Mouse (Mus musculus) urinary bladder, adult 2 months (tissue): ENCODE measurements around the gene Eef2. TPM values are rescaled to one million over a fixed set of nuclear protein-coding genes. Genes with fewer than 3 reads are reported as not detected.
A peak's percentile ranks its signal among the peaks of the same experiment; 100 is the strongest.
"Not testable (repeated sequence)": the region's sequence is repeated elsewhere in the genome, so short reads cannot be mapped to it uniquely, and the experiment has no call there.

ENCODE experiments used
- DNase-seq: peaks from one replicate; pipeline ENCODE4 v3.0.0; 2022; ENCODE audit warnings: low spot score
- polyA plus RNA-seq: library from polyadenylated mRNA; depleted of rRNA; stranded (reverse); fragments of >200 nt; gene quantifications from 2 replicates; pipeline ENCODE4 v1.2.3, GENCODE M21; 2012

Gene Eef2
- polyA plus RNA-seq, 1 experiment, result 1,109 TPM

DNA sequence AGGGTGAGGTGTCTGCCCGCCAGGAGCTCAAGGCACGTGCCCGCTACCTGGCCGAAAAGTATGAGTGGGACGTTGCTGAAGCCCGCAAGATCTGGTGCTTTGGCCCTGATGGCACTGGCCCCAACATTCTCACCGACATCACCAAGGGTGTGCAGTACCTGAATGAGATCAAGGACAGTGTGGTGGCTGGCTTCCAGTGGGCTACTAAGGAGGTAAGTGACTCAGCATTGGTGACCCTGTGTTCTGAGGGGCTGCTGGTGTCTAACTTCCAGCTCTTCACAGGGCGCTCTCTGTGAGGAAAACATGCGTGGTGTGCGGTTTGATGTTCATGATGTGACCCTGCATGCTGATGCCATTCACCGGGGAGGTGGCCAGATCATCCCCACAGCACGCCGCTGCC is 4.5 kb downstream of the Eef2 start:
- DNase-seq, result no peak

DNA sequence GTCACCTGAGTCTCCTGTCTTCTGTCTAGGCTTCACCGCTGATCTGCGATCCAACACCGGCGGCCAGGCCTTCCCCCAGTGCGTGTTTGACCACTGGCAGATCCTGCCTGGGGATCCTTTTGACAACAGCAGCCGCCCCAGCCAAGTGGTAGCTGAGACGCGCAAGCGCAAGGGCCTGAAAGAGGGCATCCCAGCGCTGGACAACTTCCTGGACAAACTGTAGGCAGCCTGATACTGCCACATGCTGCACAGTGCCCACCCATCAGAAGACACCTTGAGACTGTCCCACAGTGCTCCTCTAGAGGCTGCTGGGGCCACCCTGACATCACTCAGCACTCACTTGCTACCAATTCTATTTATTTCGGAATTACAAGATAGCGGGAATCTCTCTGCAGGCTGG is 5.4 kb downstream of the Eef2 start:
- DNase-seq, result not testable (repeated sequence)

DNA sequence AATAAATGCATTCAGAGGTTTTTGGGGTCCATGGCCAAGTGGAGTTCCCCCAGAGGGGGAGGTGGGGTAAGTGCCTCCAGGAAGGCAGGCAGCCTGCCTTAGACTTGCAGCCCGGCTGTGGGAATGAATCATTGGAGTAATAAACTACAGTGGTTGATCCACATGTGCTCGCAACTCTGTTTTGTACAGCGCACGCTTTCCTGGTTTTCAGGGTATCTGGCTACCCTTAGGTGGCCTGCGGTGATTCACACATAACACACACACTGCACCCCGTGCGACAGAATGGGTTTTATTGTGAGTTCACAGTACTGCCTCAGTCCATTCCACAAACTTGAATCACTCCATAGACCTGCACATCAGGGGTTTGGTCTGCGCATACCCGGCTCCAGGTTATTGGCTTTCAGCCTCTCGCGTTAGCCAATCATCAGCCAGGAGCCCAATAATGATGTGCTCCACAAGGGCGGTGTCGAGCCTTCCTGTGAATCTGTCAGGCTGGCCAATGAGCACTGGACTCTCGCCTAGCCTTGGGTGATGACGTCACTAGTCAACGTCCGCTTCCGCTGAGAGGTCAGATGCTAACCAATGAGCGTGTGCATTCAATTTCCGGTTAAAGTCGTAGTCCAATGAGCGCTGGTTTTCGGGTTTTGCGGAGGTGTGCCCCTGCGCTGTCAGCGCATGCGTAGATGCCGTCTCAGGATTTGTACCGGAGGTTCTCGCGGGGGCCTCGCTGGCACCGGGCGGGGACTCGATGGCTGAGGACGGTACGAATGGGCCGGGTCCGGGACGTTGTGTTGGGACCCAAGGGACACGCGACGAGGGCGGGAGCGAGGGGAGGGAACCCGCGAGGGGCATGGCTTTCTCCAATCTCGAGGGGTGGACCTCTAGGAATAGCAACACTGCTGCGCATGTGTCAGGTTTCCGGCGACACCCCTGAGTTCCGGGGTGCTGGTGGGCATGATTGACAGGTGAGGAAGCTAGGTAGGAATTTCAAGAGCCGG is 6.2 kb downstream of the Eef2 start, which contains the start of gene Dapk3:
Gene Dapk3, plus strand, starts transcription at position 670 of the 998 bp plus-strand sequence.
- peak; percentile 94 for DNase-seq

DNA sequence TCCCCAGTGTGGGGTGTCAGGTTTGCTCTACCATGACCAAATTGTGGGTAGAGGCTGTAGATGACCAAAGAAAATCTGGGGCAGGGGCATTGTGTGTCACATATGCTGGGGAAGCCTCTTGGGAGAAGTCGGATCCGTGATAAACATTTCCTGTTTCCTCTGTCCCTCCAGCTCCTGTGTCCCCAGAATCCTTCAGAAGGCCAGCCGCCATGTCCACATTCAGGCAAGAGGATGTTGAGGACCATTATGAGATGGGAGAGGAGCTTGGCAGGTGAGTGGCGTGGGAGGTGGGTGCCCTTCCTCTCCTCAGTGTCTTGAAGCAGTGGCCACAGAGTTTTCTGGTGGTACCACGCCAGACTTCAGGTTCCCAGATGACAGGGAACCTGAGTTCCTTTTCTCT is 7.4 kb downstream of the Eef2 start, which contains the start of gene 4930442H23Rik:
Gene 4930442H23Rik, minus strand, starts transcription at position 45 of the 400 bp plus-strand sequence.
- no peak for DNase-seq

DNA sequence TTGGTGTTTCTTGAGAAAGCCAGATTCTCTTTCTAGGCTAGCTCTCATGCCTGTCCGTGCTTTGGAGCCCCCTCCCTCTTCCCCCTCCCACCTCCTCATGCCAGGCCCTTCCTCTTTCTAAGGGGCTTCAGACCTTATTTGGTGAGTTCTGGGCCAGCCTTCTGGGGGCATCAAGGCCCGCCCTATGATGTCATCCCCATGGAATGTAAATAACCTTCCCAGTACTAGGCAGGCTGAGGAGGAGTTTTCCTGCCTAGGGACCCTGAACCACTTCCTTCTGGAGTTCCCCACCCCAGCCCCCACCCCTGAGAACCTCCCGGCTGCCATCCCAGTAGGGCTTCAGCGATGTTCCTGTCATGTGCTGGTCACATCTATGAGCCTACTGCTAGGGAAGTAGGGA is 8.3 kb downstream of the Eef2 start:
- no peak for DNase-seq

DNA sequence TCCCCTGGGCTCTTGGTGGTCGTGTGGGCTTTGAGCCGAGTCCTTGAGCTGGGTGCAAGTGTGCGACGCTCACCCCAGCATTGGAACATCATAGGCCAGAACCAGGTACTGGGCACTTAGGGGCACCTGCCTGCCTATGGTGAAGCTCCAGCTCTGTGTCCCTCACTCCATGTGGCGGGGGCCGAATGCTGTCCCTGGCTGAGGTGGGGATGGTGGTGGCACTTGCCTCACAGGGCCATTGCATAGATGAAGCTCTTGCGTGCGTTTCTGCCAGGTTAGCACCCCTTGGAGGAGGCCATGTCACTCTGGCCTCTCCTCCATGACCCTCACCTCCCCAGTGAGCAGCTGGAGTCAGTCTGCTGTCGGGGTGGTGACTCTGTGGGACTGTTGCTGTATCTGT is 10.7 kb downstream of the Eef2 start:
- DNase-seq, result no peak

DNA sequence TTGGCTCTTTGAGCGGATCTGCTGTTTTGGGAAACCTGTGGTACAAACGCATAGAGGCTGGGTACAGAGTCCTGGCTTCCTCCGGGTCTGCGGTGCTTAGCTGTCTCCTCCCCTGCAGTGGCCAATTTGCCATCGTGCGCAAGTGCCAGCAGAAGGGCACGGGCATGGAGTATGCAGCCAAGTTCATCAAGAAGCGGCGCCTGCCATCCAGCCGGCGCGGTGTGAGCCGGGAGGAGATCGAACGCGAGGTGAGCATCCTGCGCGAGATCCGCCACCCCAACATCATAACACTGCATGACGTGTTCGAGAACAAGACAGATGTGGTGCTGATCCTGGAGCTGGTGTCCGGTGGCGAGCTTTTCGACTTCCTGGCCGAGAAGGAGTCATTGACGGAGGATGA is 13.4 kb downstream of the Eef2 start:
- no peak for DNase-seq

DNA sequence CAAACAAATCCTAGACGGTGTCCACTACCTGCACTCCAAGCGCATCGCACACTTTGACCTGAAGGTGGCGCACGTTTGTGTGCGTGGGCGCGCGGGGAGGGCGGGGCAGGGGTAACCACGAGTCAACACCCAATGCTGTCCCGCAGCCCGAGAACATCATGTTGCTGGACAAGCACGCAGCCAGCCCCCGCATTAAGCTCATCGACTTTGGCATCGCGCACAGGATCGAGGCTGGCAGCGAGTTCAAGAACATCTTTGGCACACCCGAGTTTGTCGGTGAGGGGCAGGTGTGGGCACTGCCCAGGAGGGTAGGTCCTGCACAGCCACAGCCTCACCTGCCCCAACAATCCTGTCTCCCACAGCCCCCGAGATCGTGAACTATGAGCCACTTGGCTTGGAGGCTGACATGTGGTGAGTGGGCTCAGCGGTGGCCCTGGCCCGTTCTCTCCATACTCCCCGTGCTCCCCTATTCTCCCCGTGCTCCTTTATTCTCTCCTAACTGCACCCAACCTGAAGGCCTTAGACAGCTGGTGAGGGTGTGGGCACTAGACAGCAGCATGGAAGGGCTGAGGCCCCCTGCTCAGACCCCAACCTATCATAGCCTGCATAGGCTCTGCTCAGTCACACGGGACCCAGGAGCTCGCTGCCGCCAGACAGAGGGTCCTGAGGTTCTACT is 13.9 kb downstream of the Eef2 start:
- DNase-seq, result no peak

DNA sequence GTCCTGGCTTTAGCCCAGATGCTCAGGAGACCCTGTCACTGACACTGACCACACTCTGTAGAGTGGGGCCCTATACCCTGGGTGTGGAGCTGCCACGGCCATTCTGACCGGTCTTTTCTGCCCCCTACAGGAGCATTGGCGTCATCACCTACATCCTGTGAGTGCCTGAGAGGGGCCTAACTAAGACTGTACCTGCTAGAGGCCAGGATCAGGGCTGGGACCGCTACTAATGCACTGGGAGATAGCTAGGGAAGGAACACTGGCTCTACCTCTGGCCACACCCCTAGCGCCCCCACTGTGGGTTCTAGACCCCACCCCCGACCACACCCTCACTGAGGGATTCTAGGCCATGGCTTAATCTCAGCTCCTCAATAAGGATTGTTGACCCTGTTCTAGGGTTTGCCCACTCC is 14.5 kb downstream of the Eef2 start:
- DNase-seq, result no peak

DNA sequence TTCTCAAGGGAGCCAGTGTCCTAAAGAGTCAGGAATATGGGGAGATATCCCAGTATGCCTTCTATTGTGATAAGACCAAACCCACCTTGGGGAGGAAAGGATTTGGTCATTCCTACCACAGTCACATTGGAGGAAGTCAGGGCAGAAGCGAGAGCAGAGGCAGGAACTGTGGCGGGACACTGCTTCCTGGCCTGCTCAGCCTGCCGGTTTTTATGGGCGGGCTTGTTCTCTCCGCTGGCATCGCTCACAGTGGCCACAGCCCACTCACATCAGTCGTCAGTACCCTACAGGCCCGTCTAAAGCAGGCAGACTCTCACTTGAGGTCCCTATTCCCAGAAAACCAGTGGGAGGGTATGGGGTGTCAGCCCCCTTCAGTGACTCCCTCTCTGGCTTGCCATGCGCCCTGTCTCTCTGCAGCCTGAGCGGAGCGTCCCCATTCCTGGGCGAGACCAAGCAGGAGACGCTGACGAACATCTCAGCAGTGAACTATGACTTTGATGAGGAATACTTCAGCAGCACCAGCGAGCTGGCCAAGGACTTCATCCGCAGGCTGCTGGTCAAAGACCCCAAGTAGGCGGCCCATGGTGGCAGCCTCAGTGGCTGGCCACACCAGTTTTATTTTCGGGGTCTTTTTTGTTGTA is 15.0 kb downstream of the Eef2 start:
- no peak for DNase-seq

DNA sequence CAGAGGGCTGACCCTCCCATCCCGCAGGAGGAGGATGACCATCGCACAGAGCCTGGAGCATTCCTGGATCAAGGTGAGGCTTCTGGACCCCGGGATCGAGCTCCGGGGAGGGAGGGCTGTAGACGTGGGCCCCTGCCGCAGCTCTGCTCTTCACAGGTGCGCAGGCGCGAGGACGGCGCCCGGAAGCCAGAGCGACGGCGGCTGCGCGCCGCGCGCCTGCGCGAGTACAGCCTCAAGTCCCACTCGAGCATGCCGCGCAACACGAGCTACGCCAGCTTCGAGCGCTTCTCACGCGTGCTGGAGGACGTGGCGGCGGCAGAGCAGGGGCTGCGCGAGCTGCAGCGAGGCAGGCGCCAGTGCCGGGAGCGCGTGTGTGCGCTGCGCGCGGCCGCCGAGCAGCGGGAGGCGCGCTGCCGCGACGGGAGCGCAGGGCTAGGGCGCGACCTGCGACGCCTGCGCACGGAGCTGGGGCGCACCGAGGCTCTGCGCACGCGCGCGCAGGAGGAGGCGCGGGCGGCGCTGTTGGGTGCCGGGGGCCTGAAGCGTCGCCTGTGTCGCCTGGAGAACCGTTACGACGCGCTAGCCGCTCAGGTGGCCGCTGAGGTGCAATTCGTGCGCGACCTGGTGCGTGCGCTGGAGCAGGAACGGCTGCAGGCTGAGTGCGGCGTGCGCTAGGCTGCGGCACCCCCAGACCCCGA is 16.0 kb downstream of the Eef2 start:
- peak; percentile 86 for DNase-seq

DNA sequence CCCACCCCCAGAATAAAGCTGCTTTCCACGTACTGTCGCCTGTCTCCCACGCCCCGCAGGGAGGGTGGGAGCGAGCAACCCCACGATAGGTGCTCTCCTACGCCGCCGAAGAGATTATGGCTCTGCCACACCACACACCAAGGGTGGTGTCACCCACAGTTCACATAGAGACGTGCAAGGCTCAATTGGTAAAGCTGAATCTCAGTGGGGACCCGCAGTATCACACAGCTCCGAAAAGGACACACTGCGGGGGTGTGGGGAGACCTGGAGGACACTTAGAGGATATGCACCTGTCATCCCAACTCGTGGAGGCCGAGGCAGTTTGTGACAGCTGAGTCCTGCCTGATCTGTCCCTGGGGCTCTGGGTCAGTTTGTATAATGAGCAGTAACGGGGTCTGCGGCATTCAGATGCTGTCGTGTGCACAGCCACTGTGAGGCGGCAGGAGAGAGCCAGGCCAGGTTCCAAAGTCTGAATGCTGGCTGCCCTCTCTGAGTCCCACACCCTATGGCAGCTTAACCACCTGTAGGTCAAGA is 16.6 kb downstream of the Eef2 start:
- DNase-seq, result no peak

DNA sequence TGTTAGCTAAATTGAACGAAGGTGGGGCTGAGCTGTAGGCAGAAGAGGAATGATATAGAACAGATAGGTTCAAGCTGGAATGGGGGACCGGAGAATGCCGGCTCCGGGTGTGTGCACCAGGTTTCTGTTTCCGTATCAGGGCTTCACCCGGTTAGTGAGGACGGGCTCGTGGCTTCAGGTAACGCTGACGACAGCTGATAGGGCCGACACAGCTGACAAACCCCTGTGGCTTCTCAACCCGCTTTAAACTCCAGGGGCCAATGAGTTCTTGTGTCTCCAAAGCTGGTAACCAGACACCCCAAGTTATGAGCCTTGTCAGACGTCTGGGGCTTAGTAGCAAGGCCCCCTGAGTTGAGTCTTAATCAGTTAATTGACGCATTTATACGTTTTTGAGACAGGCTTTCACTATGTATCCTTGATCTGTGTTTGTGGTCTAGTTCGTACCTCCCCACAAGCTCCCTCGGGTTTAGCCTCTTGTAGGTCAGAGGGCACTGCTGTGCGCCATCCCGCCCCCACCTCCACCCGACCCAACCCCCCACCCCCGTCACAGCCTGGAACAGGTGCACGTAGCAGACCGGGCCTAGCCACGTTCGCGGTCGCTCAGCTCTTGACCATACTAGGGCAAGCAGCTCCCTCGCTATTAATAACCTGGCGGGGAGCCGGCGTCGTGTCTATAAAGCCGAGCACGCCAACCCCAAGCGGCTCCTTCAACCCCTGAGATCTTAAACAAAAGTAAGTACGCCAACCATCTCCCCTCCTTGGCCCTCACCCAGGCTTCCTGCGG is 17.8 kb downstream of the Eef2 start:
- no peak for DNase-seq

DNA sequence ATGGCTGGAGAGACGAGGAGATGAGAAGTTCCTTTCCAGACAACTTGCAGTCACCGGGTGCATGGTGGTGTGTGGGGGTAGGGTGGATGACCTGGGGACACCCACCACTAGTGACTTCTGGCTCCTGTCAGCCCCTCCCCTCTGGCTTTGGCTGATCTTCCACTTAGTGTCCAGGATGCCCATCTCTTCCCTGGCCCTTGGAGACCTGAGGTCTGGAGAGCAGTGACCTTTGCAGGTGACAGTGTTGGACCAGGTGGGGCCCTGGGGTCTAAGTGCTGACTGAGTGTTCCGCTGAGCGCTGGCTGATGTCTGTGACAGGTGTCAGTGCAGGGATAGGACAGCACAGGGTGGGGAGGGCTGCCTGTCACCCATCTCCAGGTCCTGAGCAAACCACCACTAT is 18.9 kb downstream of the Eef2 start:
- no peak for DNase-seq

DNA sequence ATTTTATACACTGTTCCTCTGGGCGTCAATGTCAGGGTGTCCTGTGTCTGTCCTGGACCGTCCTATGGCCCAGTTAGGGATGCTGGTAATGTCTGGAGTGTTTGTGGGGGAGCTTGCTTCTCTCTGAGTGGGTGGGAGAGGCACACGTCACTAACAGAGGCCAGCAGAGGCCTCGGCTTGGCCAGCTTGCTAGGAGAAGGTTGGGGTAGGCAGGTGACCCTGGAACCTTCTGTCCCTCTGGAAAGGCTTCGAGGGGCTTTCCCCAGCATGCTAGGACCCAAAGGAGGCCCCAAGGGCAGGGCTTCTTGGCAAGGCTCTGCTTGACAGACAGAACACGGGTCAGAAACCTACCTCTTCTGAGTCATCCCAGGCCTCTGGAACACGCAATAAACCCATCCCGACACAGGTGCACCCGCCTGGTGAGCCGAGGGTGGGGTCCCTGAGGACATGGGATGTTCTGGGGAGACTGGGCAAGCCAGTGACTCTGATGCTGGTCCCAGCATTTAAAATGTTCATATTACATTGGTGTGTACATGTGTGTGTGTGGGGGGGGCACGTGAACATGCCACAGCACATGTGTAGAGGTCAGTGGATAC is 20.1 kb downstream of the Eef2 start:
- DNase-seq, result no peak

DNA sequence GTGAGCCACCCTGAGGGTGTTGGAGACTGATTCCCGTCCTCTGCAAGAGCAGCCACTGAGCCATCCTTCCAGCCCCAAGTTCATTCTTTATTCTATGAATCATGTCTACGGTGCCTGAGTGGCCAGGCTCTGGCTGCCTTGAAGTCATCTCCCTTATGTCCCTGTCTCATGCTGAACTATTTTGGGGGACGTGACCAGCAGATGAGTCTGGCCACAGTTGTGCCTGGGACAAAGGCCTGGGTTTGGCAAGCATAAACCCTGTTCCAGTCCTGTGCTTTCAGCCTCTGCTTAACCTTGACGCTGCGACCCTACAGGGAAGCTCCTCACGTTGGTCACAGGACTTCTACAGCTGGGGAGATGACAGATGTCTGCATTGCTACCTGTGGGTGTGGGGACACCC is 20.9 kb downstream of the Eef2 start:
- no peak for DNase-seq

DNA sequence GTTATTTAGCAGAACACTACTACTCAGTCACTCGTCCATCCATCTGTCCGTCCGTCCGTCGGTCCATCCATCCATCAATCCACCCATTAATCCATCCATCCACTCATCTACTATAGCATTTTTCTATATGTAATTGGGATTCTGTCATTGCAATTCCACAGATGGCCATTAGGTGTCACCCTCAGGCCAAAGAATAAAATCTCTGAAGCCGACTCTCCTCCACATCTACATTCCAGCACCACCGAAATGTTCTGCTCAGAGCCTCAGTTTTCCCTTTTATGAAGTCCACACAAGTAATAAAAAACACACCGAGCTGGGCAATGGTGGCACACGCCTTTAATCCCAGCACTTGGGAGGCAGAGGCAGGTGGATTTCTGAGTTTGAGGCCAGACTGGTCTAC is 21.8 kb downstream of the Eef2 start:
- DNase-seq, result no peak

DNA sequence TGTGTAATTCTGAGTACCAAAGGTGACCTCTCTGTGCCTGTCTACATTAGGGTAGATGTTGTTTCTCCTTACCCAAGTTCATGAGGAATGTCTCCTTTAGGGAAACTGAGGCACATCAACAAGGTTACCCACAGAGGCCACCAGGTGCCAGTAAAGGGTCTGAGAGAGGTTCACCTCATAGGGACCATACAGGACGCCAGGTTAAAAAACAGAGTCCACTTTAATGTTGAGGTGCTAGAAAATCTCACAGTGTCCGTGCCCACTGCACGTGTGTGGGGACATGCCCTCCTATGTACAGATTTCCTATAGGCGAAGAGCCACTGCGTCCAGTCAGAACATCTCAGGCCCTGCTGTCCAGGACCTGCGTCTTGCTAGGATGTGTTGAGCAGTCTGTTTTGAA is 22.6 kb downstream of the Eef2 start:
- DNase-seq, result no peak

DNA sequence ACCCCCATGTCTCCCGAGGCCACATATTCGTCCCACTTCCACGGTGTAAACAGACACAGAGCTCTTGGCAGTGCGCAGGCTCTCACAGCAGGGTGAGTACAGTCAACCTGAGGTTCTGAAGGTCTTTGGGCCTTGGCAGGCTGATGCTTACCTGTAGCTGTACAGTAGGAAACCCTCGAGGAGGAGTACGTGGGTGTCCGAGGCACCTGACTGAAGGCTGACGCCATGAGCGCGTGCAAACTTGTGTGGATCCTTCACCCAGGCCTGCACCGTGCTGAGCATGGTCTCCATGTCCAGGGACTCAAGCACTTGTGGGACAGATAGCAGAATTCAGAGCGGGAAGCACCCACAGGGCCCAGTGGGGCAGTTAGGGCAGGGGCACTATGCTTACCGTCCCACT is 23.7 kb downstream of the Eef2 start:
- DNase-seq, result no peak

DNA sequence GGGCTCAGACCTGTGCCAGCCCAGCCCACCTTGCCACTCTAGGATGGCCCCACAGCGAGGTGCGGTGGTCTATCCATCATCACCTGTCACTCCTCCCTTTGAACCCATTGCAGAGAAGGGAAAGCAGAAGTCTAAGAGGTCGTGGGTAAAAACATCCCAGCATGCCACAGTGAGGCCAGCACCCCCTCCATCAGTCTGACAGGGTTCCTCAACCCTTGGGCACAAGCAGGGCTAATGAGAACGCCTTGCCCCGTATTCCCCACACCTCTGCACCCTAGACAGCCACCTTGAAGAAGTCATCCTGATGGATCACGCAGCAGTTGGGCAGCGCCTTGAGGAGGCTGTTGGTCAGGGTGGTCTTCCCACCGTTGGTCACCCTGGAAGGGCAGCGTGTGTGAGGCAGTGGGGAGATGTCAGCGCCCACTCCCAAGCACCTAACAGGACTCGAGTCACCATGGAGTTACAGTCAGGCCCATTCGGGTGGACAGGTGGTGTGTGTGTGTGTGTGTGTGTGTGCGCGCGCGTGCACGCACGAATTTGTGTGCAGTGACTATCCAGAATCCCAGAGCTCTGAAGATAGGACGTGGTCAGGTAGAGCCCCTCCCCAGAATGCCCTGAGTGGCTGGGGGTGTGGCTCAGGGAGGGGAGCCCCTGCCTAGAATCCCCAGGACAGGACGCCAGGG is 24.3 kb downstream of the Eef2 start:
- no peak for DNase-seq
